Mouse (Mus musculus) forebrain, embryonic 12.5 days (tissue): ENCODE measurements around the gene Ddb2. TPM values are rescaled to one million over a fixed set of nuclear protein-coding genes. Genes with fewer than 3 reads are reported as not detected.

ENCODE experiments used
- ATAC-seq: fragments of 200-750 bp; cut with Nextera tagmentation; 2 replicates; pipeline ENCODE4 v1.8.0; 2017; ENCODE audit warnings: moderate TSS enrichment; ENCODE audit not compliant: low FRiP score
- H3K27ac ChIP-seq: fragments of 300-500 bp; sonication (generic); 2 replicates; pipeline ENCODE4 v1.5.1; 2016; ENCODE audit warnings: mild to moderate bottlenecking
- H3K27me3 ChIP-seq: fragments of 300-500 bp; sonication (generic); 2 replicates; pipeline ENCODE4 v1.6.1; 2016; ENCODE audit warnings: mild to moderate bottlenecking
- H3K36me3 ChIP-seq: fragments of 300-500 bp; sonication (generic); replicated peaks from 2 replicates; pipeline ENCODE4 v1.6.1; 2016; ENCODE audit warnings: mild to moderate bottlenecking
- H3K4me1 ChIP-seq: fragments of 300-500 bp; sonication (generic); 2 replicates; pipeline ENCODE4 v1.6.1; 2016
- H3K4me2 ChIP-seq: fragments of 300-500 bp; sonication (generic); 2 replicates; pipeline ENCODE4 v1.6.1; 2016; ENCODE audit warnings: mild to moderate bottlenecking, moderate library complexity
- H3K4me3 ChIP-seq: fragments of 300-500 bp; sonication (generic); replicated peaks from 2 replicates; pipeline ENCODE4 v1.5.1; 2016; ENCODE audit warnings: mild to moderate bottlenecking
- H3K9ac ChIP-seq: fragments of 300-500 bp; sonication (generic); 2 replicates; pipeline ENCODE4 v1.6.1; 2016; ENCODE audit warnings: mild to moderate bottlenecking
- H3K9me3 ChIP-seq: fragments of 300-500 bp; sonication (generic); 2 replicates; pipeline ENCODE4 v1.6.1; 2016
- WGBS: fragments of 180-500 bp; shearing (Covaris S2); methylation state at CpG from one replicate; pipeline ENCODE4 v1.1.7; 2016; 5-methylcytosine and 5-hydroxymethylcytosine counted together
- polyA plus RNA-seq: library from polyadenylated mRNA; unstranded; fragments of >200 nt; fragmentation: Nextera tagmentation; extraction: Ambion mirVana; gene quantifications from 2 replicates; pipeline ENCODE4 v1.2.1, GENCODE M21; 2016

Ddb2 gene
- polyA plus RNA-seq, 1 experiment from 2014 or later, result 10.3 TPM

- peak; percentile 99 for ATAC-seq
- Histone ChIP-seq H3K27me3 (no peaks in the 10 kb centered on the region), H3K36me3 (peaks cover 60% of the 10 kb centered on the region), H3K27ac (peak within 1 kb of the TSS; percentile 91), H3K4me1 (peaks cover 19% of the 10 kb centered on the region), H3K9ac (peak within 1 kb of the TSS; percentile 85), H3K9me3 (no peaks in the 10 kb centered on the region), H3K4me3 (peak within 1 kb of the TSS; percentile 82), H3K4me2 (peak within 1 kb of the TSS; percentile 86)
- WGBS, result 1% methylated on average over 72 of the region's 72 CpGs
Measured at GRCm38 (mm10) chr2:91264711-91265681, 28.2 kb upstream of the Ddb2 start, which contains the start of gene Arfgap2. TSS of gene Arfgap2 (plus strand) at chr2:91264974.

- peak; percentile 2; the same call in 1 of the 2 replicates for ATAC-seq
- WGBS, result 88% methylated on average over 17 of the region's 17 CpGs
Measured at GRCm38 (mm10) chr2:91263692-91264660, 27.2 kb upstream of the Ddb2 start.

GRCm38 (mm10) chr2:91259493-91259892, 22.7 kb upstream of the Ddb2 start:
- H3K27ac ChIP-seq, result no peak overlapping the region
- no peak overlapping the region for H3K9ac ChIP-seq
- no peak overlapping the region for H3K4me2 ChIP-seq
- H3K36me3 ChIP-seq, result peaks cover 26% of the 10 kb centered on the region
- 91% methylated on average over 1 of the region's 1 CpGs for WGBS
- no peak overlapping the region for H3K4me3 ChIP-seq
- no peaks in the 10 kb centered on the region for H3K9me3 ChIP-seq
- peaks cover 23% of the 10 kb centered on the region for H3K27me3 ChIP-seq
- no peak for ATAC-seq
- peaks cover 42% of the 10 kb centered on the region for H3K4me1 ChIP-seq

More at GRCm38 (mm10) chr2:91263692-91264660, 27.2 kb upstream of the Ddb2 start:
- no peaks in the 10 kb centered on the region for H3K9me3 ChIP-seq
- H3K36me3 ChIP-seq, result peaks cover 50% of the 10 kb centered on the region
- peaks cover 19% of the 10 kb centered on the region for H3K4me1 ChIP-seq
- H3K27me3 ChIP-seq, result no peaks in the 10 kb centered on the region
- H3K4me3 ChIP-seq, result peak overlapping the region; percentile 82
- peak overlapping the region; percentile 85; the same call in 1 of the 2 replicates for H3K9ac ChIP-seq
- peak overlapping the region; percentile 91 for H3K27ac ChIP-seq
- H3K4me2 ChIP-seq, result peak overlapping the region; percentile 61

- Histone ChIP-seq H3K4me1 (peaks cover 37% of the 10 kb centered on the region), H3K27ac (no peak overlapping the region), H3K9ac (no peak overlapping the region), H3K27me3 (peaks cover 30% of the 10 kb centered on the region), H3K4me2 (no peak overlapping the region), H3K4me3 (no peak overlapping the region), H3K36me3 (peaks cover 26% of the 10 kb centered on the region), H3K9me3 (no peaks in the 10 kb centered on the region)
- WGBS, result 70% methylated on average over 1 of the region's 1 CpGs
- ATAC-seq, result no peak
Measured at GRCm38 (mm10) chr2:91258830-91259229, 22.0 kb upstream of the Ddb2 start.

GRCm38 (mm10) chr2:91258054-91258453, 21.3 kb upstream of the Ddb2 start:
- Histone ChIP-seq H3K27me3 (peaks cover 36% of the 10 kb centered on the region), H3K4me2 (peak overlapping the region; percentile 95), H3K27ac (0 out of 2 replicates have a peak overlapping the region, but pooled peaks have one; percentile 61), H3K9me3 (no peaks in the 10 kb centered on the region), H3K36me3 (peaks cover 24% of the 10 kb centered on the region), H3K4me1 (peaks cover 37% of the 10 kb centered on the region), H3K9ac (peak overlapping the region; percentile 70; the same call in 1 of the 2 replicates), H3K4me3 (peak overlapping the region; percentile 63)
- 67% methylated on average over 5 of the region's 5 CpGs for WGBS
- no peak for ATAC-seq

- under 1% methylated on average over 22 of the region's 22 CpGs for WGBS
- Histone ChIP-seq H3K27ac (peak overlapping the region; percentile 61), H3K36me3 (peaks cover 17% of the 10 kb centered on the region)
Measured at GRCm38 (mm10) chr2:91257126-91257980, 20.6 kb upstream of the Ddb2 start.

GRCm38 (mm10) chr2:91256256-91257125, 19.7 kb upstream of the Ddb2 start:
- Histone ChIP-seq H3K4me2 (peak overlapping the region; percentile 95), H3K27me3 (peaks cover 48% of the 10 kb centered on the region), H3K4me1 (peaks cover 37% of the 10 kb centered on the region), H3K9ac (peak overlapping the region; percentile 70), H3K27ac (peak overlapping the region; percentile 61; the same call in 1 of the 2 replicates), H3K36me3 (peaks cover 14% of the 10 kb centered on the region), H3K9me3 (no peaks in the 10 kb centered on the region), H3K4me3 (peak overlapping the region; percentile 63)
- under 1% methylated on average over 52 of the region's 52 CpGs for WGBS
- peak; percentile 72 for ATAC-seq

More at GRCm38 (mm10) chr2:91257126-91257980, 20.6 kb upstream of the Ddb2 start:
- peak overlapping the region; percentile 63 for H3K4me3 ChIP-seq
- peak overlapping the region; percentile 95 for H3K4me2 ChIP-seq
- no peaks in the 10 kb centered on the region for H3K9me3 ChIP-seq
- peak overlapping the region; percentile 70 for H3K9ac ChIP-seq
- peaks cover 40% of the 10 kb centered on the region for H3K27me3 ChIP-seq
- peaks cover 37% of the 10 kb centered on the region for H3K4me1 ChIP-seq
- peak; percentile 50 for ATAC-seq

- H3K9me3 ChIP-seq, result no peaks in the 10 kb centered on the region
- peak within 1 kb of the TSS; percentile 95 for H3K4me2 ChIP-seq
- peak within 1 kb of the TSS; percentile 70 for H3K9ac ChIP-seq
- peaks cover 48% of the 10 kb centered on the region for H3K27me3 ChIP-seq
- peak within 1 kb of the TSS; percentile 61; the same call in 1 of the 2 replicates for H3K27ac ChIP-seq
- H3K4me3 ChIP-seq, result peak within 1 kb of the TSS; percentile 63
- peaks cover 6% of the 10 kb centered on the region; the same call in 1 of the 2 replicates for H3K36me3 ChIP-seq
- whole genome bisulfite sequencing, result under 1% methylated on average over 27 of the region's 27 CpGs
- peaks cover 37% of the 10 kb centered on the region for H3K4me1 ChIP-seq
- peak; percentile 36 for ATAC-seq
Measured at GRCm38 (mm10) chr2:91255661-91256150, 18.9 kb upstream of the Ddb2 start, which contains the start of gene Pacsin3. TSS of gene Pacsin3 (plus strand) at chr2:91255954.

GRCm38 (mm10) chr2:91254725-91255380, 18.1 kb upstream of the Ddb2 start:
- Histone ChIP-seq H3K4me3 (no peak overlapping the region), H3K27me3 (peaks cover 48% of the 10 kb centered on the region), H3K4me2 (peak overlapping the region; percentile 95), H3K27ac (no peak overlapping the region), H3K9ac (no peak overlapping the region), H3K9me3 (no peaks in the 10 kb centered on the region), H3K36me3 (no peaks in the 10 kb centered on the region), H3K4me1 (peaks cover 37% of the 10 kb centered on the region)
- WGBS, result 23% methylated on average over 8 of the region's 8 CpGs
- ATAC-seq, result no peak

GRCm38 (mm10) chr2:91252512-91252911, 15.7 kb upstream of the Ddb2 start:
- H3K27ac ChIP-seq, result no peak overlapping the region
- peaks cover 44% of the 10 kb centered on the region for H3K27me3 ChIP-seq
- H3K36me3 ChIP-seq, result no peaks in the 10 kb centered on the region
- peaks cover 27% of the 10 kb centered on the region for H3K4me1 ChIP-seq
- no peaks in the 10 kb centered on the region for H3K9me3 ChIP-seq
- no peak overlapping the region for H3K4me3 ChIP-seq
- ATAC-seq, result no peak
- no peak overlapping the region for H3K4me2 ChIP-seq
- WGBS, result 64% methylated on average over 4 of the region's 4 CpGs
- H3K9ac ChIP-seq, result no peak overlapping the region
